ENCODE assay signal across 14 mouse cellular contexts in genomic region chr5:43588791-43589439, GRCm38 (mm10).
DNase-seq lines count a peak whose midpoint lies in the region; ATAC-seq and TF ChIP-seq lines count a peak whose summit lies in the region.
"Had no signal": no experiment of that assay in that cellular context is flagged by ENCODE, and none has a peak within 500 bp of the region (broad histone marks: within the 10 kb centered on the region; RNA-seq: fewer than 3 reads in every experiment).

No protein-coding gene starts in this region.

- H3K4me1 ChIP-seq in heart, adult 2 months (ENCODE audit: control insufficient read depth, insufficient read depth, low read length) = peaks cover 2% of the 10 kb centered on the region
- peaks cover 5% of the 10 kb centered on the region; the same call in 1 of the 2 replicates for H3K4me1 ChIP-seq in kidney, embryonic 15.5 days
- peaks cover 10% of the 10 kb centered on the region; the same call in 1 of the 2 replicates for H3K4me1 ChIP-seq in midbrain, embryonic 13.5 days (replicated peaks)
- H3K4me1 ChIP-seq in midbrain, embryonic 16.5 days (ENCODE audit: control insufficient read depth, insufficient read depth, low read length) = peaks cover 4% of the 10 kb centered on the region; the same call in 1 of the 2 replicates

- H3K36me3 ChIP-seq in heart, adult 2 months (ENCODE audit: control insufficient read depth, insufficient read depth, low read length) = no peaks in the 10 kb centered on the region; the same call in 1 of the 2 replicates
- no peaks in the 10 kb centered on the region for H3K36me3 ChIP-seq in kidney, embryonic 15.5 days
- no peaks in the 10 kb centered on the region for H3K36me3 ChIP-seq in midbrain, embryonic 13.5 days
- H3K36me3 ChIP-seq in midbrain, embryonic 16.5 days (ENCODE audit: control insufficient read depth, insufficient read depth, low read length) = no peaks in the 10 kb centered on the region
- H3K36me3 ChIP-seq: limb, embryonic 15.5 days; neural tube, embryonic 13.5 days had no signal

- no peak overlapping the region for H3K4me3 ChIP-seq in heart, adult 2 months
- H3K4me3 ChIP-seq in kidney, embryonic 15.5 days (replicated peaks) = no peak overlapping the region
- H3K4me3 ChIP-seq in midbrain, embryonic 13.5 days (replicated peaks) = no peak overlapping the region
- H3K4me3 ChIP-seq in midbrain, embryonic 16.5 days (ENCODE audit: low read depth, low read length) = no peak overlapping the region
- H3K4me3 ChIP-seq: limb, embryonic 15.5 days; neural tube, embryonic 13.5 days had no signal

- ATAC-seq in kidney, embryonic 15.5 days (replicated peaks; ENCODE audit: low FRiP score) = peak; percentile 65; the same call in 1 of the 2 replicates
- ATAC-seq in midbrain, embryonic 13.5 days = peak; percentile 50; the same call in 1 of the 2 replicates
- no peak for ATAC-seq in midbrain, embryonic 16.5 days

- H3K27me3 ChIP-seq in heart, adult 2 months (ENCODE audit: control insufficient read depth, insufficient read depth, low read length) = no peaks in the 10 kb centered on the region
- H3K27me3 ChIP-seq in kidney, embryonic 15.5 days = no peaks in the 10 kb centered on the region
- no peaks in the 10 kb centered on the region for H3K27me3 ChIP-seq in midbrain, embryonic 13.5 days
- H3K27me3 ChIP-seq in midbrain, embryonic 16.5 days (ENCODE audit: control insufficient read depth, insufficient read depth, low read depth, low read length) = no peaks in the 10 kb centered on the region
- H3K27me3 ChIP-seq: limb, embryonic 15.5 days; neural tube, embryonic 13.5 days had no signal

- 70% methylated on average over 5 of the region's 5 CpGs for WGBS in heart, adult 2 months
- 61% methylated on average over 5 of the region's 5 CpGs for WGBS in kidney, embryonic 15.5 days
- WGBS in midbrain, embryonic 13.5 days = 77% methylated on average over 5 of the region's 5 CpGs
- 71% methylated on average over 5 of the region's 5 CpGs for WGBS in midbrain, embryonic 16.5 days

- TF ChIP-seq POLR2A in heart, adult 2 months (IDR thresholded peaks at IDR 0.05; ENCODE audit: insufficient read depth, low read depth, low read length) = no peak

- no peak overlapping the region for H3K4me2 ChIP-seq in kidney, embryonic 15.5 days
- H3K4me2 ChIP-seq in midbrain, embryonic 13.5 days (replicated peaks) = no peak overlapping the region
- no peak overlapping the region for H3K4me2 ChIP-seq in midbrain, embryonic 16.5 days (ENCODE audit: low read length)
- H3K4me2 ChIP-seq: limb, embryonic 15.5 days; neural tube, embryonic 13.5 days had no signal

- no peak for DNase-seq in heart, adult 2 months
- no peak for DNase-seq in heart, adult 18-20 months
- DNase-seq in kidney, adult 8-10 months = no peak
- DNase-seq in adrenal gland, adult 2 months = no peak
- DNase-seq: adrenal gland, postnatal 14 days; B cell, adult 2 months; cerebellum, postnatal 36 days; lung, adult 2 months; thymus, postnatal 36 days had no signal

- intact Hi-C loops in heart, adult 2 months (cut with DNase I) = no loop called here

- H3K9ac ChIP-seq in heart, adult 2 months (ENCODE audit: low read depth, low read length) = no peak overlapping the region
- H3K9ac ChIP-seq in kidney, embryonic 15.5 days = no peak overlapping the region
- no peak overlapping the region for H3K9ac ChIP-seq in midbrain, embryonic 13.5 days (replicated peaks)
- no peak overlapping the region for H3K9ac ChIP-seq in midbrain, embryonic 16.5 days (ENCODE audit: low read depth, low read length)
- H3K9ac ChIP-seq: limb, embryonic 15.5 days; neural tube, embryonic 13.5 days had no signal

- TF ChIP-seq CTCF in heart, adult 2 months (IDR thresholded peaks at IDR 0.05) = no peak

- H3K27ac ChIP-seq in heart, adult 2 months = peak overlapping the region; percentile 38
- H3K27ac ChIP-seq in kidney, embryonic 15.5 days = peak overlapping the region; percentile 81
- H3K27ac ChIP-seq in midbrain, embryonic 13.5 days = no peak overlapping the region
- H3K27ac ChIP-seq in midbrain, embryonic 16.5 days (ENCODE audit: low read length) = no peak overlapping the region
- H3K27ac ChIP-seq: limb, embryonic 15.5 days; neural tube, embryonic 13.5 days had no signal

- no peaks in the 10 kb centered on the region for H3K79me2 ChIP-seq in heart, adult 2 months (replicated peaks; ENCODE audit: control insufficient read depth, insufficient read depth, low read length)

- H3K9me3 ChIP-seq in kidney, embryonic 15.5 days (replicated peaks) = no peaks in the 10 kb centered on the region
- no peaks in the 10 kb centered on the region for H3K9me3 ChIP-seq in midbrain, embryonic 13.5 days
- no peaks in the 10 kb centered on the region for H3K9me3 ChIP-seq in midbrain, embryonic 16.5 days (replicated peaks; ENCODE audit: control insufficient read depth, low read length, poor library complexity, severe bottlenecking)
- H3K9me3 ChIP-seq: limb, embryonic 15.5 days; neural tube, embryonic 13.5 days had no signal

- TF ChIP-seq EP300 in heart, adult 2 months (IDR thresholded peaks at IDR 0.05; ENCODE audit: insufficient read depth, low read depth, low read length) = no peak

Comparison
In these comparisons a context has a peak if more than half of its experiments do, and no peak if none do; other contexts are left out.
1. H3K27ac ChIP-seq: peak in heart, adult 2 months (single experiment) and kidney, embryonic 15.5 days (single experiment); none in midbrain, embryonic 13.5 days (single experiment) and midbrain, embryonic 16.5 days (single experiment).